Mouse (Mus musculus) adrenal gland, postnatal 0 days (tissue): ENCODE data around the gene Galnt13. TPM values are rescaled to one million over a fixed set of nuclear protein-coding genes. Genes with fewer than 3 reads are reported as not detected.

ENCODE experiments used
- polyA plus RNA-seq: library from polyadenylated mRNA; unstranded; fragments of >200 nt; fragmentation: Nextera tagmentation; extraction: Ambion mirVana; gene quantifications from 2 replicates; pipeline ENCODE4 v1.2.1, GENCODE M21; 2015

Galnt13 gene
- polyA plus RNA-seq: 0.14 and 0.63 TPM in 2 replicates

DNA sequence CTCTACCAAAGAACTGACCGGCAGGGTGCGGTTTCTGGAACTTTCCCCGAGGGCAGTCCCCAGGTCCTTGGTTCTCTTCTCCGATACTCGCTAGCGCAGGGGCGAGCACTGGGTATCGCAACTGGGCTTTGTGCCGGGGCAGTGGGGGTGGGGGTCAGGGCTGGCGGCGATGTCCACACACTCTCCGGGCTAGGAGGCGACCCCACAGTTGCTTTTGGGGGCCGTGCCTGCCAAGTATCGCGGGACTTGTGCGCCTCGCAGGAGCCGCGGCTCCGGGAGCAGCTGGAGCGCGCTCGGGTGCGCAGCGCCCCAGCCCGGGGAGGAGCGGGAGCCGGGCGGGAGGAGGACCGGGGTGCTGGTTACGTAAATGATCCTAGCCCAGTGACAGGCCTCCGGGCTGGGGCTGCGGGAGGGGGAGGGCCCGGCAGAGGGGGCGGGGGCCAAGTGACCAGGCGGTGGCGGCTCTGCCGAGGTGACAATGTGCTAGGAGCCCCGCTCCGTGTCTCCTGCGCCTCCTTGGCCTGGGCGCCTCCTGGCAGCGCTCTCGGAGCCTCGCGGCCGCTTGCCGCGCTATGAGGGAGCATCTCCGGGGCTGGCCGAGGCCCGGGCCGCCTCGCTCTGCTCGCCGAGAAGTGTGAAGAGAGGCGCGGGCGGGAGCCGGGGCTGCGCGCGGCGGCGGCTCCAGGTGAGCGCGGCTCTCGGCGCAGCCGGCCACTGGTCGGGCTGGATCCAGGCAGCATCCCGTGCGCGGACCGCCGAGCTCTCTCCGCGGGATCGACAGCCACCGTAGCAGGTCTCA is at the start of gene Galnt13:
Gene Galnt13 (plus strand): TSS at position 381 of the 799 bp plus-strand sequence.

